Mouse (Mus musculus) spleen, adult 2 months (tissue): ENCODE results near the gene Tmem30c. TPM values are rescaled to one million over a fixed set of nuclear protein-coding genes. Genes with fewer than 3 reads are reported as not detected.

Experiments
- DNase-seq, 2 experiments: peaks; one replicate each; pipeline versions ENCODE4 v3.0.0 to v3.0.0-alpha.2; 2012 to 2021; ENCODE audit warnings: low spot score in 2 of 2, low read depth in 1 of 2
- H3K27ac ChIP-seq: fragments of 200-500 bp; 2 replicates; pipeline ENCODE4 v1.5.1; 2012; ENCODE audit warnings: low read length, inconsistent platforms; ENCODE audit not compliant: insufficient read depth
- H3K27me3 ChIP-seq: fragments of 200-500 bp; 2 replicates; pipeline ENCODE4 v1.6.1; 2012; ENCODE audit warnings: mild to moderate bottlenecking, moderate library complexity, low read length, inconsistent platforms; ENCODE audit not compliant: control insufficient read depth, insufficient read depth
- H3K36me3 ChIP-seq: fragments of 200-500 bp; 2 replicates; pipeline ENCODE4 v1.6.1; 2012; ENCODE audit warnings: mild to moderate bottlenecking, low read length, inconsistent platforms; ENCODE audit not compliant: control insufficient read depth, insufficient read depth
- H3K4me1 ChIP-seq: fragments of 200-500 bp; 2 replicates; pipeline ENCODE4 v1.6.1; 2011; ENCODE audit warnings: inconsistent platforms; ENCODE audit not compliant: control insufficient read depth, insufficient read depth, insufficient read length
- H3K4me3 ChIP-seq: fragments of 200-500 bp; 2 replicates; pipeline ENCODE4 v1.5.1; 2011; ENCODE audit warnings: mild to moderate bottlenecking, inconsistent platforms; ENCODE audit not compliant: insufficient read depth, insufficient read length; ENCODE audit errors: extremely low read depth
- CTCF ChIP-seq: fragments of 200-500 bp; IDR thresholded peaks from 2 replicates; pipeline ENCODE4 v1.5.1; 2011; ENCODE audit warnings: mild to moderate bottlenecking, inconsistent platforms; ENCODE audit not compliant: insufficient read depth, insufficient read length, insufficient replicate concordance; ENCODE audit errors: extremely low read depth
- POLR2A ChIP-seq: fragments of 200-500 bp; IDR thresholded peaks from 2 replicates; pipeline ENCODE4 v1.6.1; 2011; ENCODE audit warnings: low read depth, low read length, inconsistent platforms
- WGBS: fragments of 180-500 bp; shearing (Covaris S2); methylation state at CpG from one replicate; pipeline ENCODE4 v1.1.7; 2018; 5-methylcytosine and 5-hydroxymethylcytosine counted together
- polyA plus RNA-seq: library from polyadenylated mRNA; depleted of rRNA; stranded (reverse); fragments of >200 nt; gene quantifications from 2 replicates; pipeline ENCODE4 v1.2.3, GENCODE M21; 2012; rRNA removed

Gene Tmem30c
- not detected in 2 replicates for polyA plus RNA-seq

DNA sequence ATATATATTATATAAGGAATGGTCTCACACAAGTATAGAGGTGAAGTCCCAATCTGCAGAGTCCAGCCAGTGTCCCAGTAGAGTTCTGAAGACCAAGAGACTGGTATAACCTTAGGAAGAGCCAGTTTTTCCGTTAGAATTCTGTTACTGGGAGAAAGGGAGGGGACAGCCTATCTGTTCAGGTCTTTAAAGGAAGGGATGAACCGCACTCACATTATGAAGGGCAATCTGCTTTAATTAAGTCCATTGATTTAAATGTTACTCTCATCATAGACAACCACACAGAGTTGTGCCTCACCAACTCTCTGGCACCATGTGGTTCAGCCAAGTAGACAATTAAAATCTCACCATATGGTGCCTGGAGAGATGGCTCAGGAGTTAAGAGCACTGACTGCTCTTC lies at the start of gene Tmem30c:
Tmem30c (minus strand) TSS at position 101 of the 400 bp plus-strand sequence.
- TF ChIP-seq CTCF (no peak), POLR2A (no peak)
- DNase-seq: no peak
- WGBS: 93% methylated on average over 2 of the region's 2 CpGs
- Histone ChIP-seq H3K27me3 (no peaks in the 10 kb centered on the region), H3K36me3 (no peaks in the 10 kb centered on the region), H3K27ac (no peak within 1 kb of the TSS), H3K4me3 (no peak within 1 kb of the TSS), H3K4me1 (no peaks in the 10 kb centered on the region)

DNA sequence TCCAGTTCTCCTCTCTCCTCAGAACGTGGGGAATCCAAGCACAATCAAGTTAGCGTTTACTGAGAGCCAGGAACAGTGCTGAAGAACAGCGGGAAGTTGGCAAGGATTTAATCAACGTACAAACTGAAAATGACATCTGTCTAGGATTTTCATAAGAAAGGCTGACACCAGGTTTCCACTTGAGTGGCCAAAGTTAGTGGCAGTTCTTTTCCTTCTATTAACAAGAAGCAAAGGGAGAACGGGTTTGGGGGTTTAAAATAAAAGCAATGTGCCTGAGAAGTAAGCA lies 47.9 kb upstream of the Tmem30c start:
- 61% methylated on average over 5 of the region's 5 CpGs for WGBS
- no peak for DNase-seq
- Histone ChIP-seq H3K27ac (no peak overlapping the region), H3K4me1 (peaks cover 9% of the 10 kb centered on the region; the same call in 1 of the 2 replicates), H3K27me3 (no peaks in the 10 kb centered on the region), H3K4me3 (no peak overlapping the region), H3K36me3 (no peaks in the 10 kb centered on the region)
- TF ChIP-seq POLR2A: no peak
- TF ChIP-seq CTCF: no peak

DNA sequence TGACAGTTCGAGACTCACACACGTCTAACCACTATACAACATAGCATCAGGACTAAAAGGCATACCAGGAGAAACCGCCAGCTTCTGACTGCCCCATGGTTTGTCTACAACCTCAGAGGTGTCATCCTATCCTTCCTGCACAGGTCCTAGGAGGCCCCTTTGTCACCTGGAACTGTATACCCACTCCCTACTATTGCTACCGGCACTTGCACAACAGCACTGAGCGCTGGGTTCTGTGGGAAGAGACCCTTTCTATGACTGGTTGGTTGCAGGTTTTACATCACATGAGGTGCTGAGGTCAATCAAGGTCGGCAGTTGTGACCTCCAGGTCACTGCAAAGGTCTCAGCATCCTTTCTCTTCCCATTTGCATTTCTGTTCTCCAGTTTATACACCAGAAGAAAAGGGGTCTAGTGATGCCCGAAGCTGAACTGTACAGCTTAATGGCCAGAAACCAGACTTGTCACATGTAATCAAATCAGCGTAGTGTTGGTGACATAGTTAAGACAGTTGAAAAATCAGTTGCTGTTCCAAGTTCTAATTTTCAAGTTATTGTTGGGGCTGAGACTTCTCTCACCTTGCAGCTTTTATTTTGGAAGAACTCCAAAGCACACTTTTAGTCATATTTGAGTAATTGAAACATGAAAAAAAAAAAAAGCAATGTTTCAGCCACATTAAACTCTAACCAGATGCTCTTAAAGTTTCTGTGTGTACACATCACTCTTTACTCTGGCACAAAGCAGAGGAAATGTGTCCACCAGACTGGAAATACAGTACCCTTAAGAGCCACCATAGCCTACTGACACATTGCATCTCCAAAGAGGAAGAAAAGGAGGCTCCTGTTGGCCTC lies 47.3 kb upstream of the Tmem30c start:
- Histone ChIP-seq H3K27me3 (no peaks in the 10 kb centered on the region), H3K4me3 (no peak overlapping the region), H3K27ac (no peak overlapping the region), H3K36me3 (no peaks in the 10 kb centered on the region), H3K4me1 (peaks cover 9% of the 10 kb centered on the region; the same call in 1 of the 2 replicates)
- DNase-seq: no peak
- WGBS: 93% methylated on average over 8 of the region's 8 CpGs
- no peak for TF ChIP-seq POLR2A
- no peak for TF ChIP-seq CTCF

DNA sequence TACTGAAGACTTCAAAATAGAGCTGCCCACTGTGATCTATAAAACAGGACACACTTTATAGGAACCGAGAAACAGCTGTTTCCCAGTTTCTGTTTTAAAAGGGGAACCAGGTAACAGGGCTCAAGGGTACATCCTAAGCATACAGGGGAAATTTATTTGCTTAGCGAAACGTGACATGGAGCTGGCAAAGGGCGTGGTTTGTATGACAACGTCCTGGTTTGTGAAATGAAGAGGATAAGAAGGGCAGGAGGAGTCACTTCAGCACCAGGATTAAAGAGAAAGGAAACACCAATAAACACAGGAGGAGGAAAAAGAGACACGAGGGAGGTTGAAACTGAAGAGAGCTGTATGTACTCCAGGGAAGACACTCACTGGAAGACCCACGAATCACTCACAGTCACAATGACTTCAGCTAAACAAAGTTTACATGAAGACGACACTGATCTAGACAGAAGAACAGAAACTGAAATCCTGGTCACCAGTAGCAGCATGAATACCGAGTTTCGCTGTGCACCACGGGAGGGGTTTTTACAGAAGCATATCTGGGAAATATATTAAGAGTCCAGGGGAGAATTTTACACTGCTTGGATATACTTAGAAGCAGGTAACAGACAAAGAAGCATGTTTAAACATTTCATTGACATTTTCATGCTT lies 44.2 kb upstream of the Tmem30c start:
- H3K4me3 ChIP-seq: peak overlapping the region; percentile 42
- H3K4me1 ChIP-seq: peaks cover 9% of the 10 kb centered on the region; the same call in 1 of the 2 replicates
- no peak for TF ChIP-seq CTCF
- no peak for TF ChIP-seq POLR2A
- H3K27ac ChIP-seq: peak overlapping the region; percentile 67
- peak; percentile 36 to 63 for DNase-seq
- no peaks in the 10 kb centered on the region for H3K27me3 ChIP-seq
- H3K36me3 ChIP-seq: no peaks in the 10 kb centered on the region
- WGBS: 8% methylated on average over 11 of the region's 11 CpGs

DNA sequence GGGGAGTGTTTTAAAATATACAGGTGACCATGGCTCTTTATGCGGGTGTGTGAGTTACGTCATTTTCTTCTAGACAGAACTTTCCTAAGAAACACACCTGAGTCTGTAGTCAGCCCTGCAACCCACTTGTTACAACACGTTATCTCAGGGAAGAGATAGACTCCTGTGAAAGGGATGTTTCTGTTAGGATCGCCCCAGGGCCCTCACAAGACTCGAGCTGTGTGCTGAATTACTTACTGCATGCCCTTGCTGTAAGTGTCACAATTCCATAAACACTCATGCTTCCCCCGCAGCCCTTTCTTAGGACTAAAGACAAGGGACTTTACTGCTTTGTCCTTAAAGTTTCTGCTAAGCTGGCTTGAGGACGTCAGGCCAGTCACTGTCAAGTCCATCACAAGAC lies 39.6 kb upstream of the Tmem30c start:
- WGBS: 89% methylated on average over 7 of the region's 7 CpGs
- no peak for DNase-seq
- TF ChIP-seq CTCF (no peak), POLR2A (no peak)

DNA sequence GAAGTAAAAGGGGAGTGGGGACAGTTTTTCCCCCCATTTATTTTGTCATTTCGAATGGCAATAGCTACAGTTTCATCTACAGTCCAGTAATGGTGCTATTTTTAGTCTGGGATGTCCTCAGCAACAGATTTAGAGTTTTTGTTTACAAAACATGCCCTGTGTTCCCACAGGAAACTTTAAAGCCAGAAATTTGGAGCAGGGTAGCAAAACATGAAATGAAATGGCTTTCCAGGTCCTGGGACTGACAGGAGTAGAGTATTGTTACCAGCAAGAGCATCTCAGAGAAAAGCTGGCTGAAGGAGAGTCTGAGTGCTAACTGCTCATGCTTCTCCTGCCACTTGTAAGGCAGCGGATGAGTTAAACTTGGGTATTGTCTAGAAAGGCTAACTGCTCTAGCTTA lies 37.4 kb upstream of the Tmem30c start:
- H3K27ac ChIP-seq: no peak overlapping the region
- H3K36me3 ChIP-seq: no peaks in the 10 kb centered on the region
- no peak overlapping the region for H3K4me3 ChIP-seq
- no peak for TF ChIP-seq CTCF
- TF ChIP-seq POLR2A: no peak
- WGBS: 86% methylated on average over 2 of the region's 2 CpGs
- no peaks in the 10 kb centered on the region for H3K27me3 ChIP-seq
- no peaks in the 10 kb centered on the region for H3K4me1 ChIP-seq
- DNase-seq: no peak

More for the DNA sequence above, 39.6 kb upstream of the Tmem30c start:
- H3K27me3 ChIP-seq: no peaks in the 10 kb centered on the region
- no peaks in the 10 kb centered on the region for H3K4me1 ChIP-seq
- H3K4me3 ChIP-seq: no peak overlapping the region
- no peak overlapping the region for H3K27ac ChIP-seq
- H3K36me3 ChIP-seq: no peaks in the 10 kb centered on the region

DNA sequence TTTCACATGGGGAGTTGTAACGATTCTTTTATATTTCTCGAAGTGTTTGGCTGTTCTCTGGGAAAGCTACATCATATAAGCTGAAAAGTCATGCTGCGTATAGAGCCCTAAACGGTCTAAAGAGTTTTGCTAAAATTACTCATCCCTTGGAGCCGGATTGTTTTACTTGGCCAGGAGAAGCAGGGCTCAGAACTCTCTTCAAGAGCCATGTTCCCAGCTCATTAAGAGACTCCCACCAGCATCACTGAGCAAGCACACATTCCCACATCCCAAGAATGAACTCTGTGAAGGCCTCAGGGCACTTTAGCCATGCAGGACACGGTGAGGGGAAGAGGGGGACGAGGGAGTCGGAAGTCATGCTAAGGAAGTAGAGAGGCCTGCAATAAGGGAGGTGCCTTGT lies 36.4 kb upstream of the Tmem30c start:
- 54% methylated on average over 8 of the region's 8 CpGs for WGBS
- Histone ChIP-seq H3K27ac (no peak overlapping the region), H3K4me3 (no peak overlapping the region), H3K27me3 (no peaks in the 10 kb centered on the region), H3K4me1 (no peaks in the 10 kb centered on the region), H3K36me3 (no peaks in the 10 kb centered on the region)
- no peak for TF ChIP-seq CTCF
- TF ChIP-seq POLR2A: no peak
- DNase-seq: no peak
